Mouse (Mus musculus): ENCODE measurements around the gene Fut9. TPM values are rescaled to one million over a fixed set of nuclear protein-coding genes. Genes with fewer than 3 reads are reported as not detected.

Fut9 gene
- polyA plus RNA-seq, 1 experiment: not detected

- WGBS: 73% methylated on average over 3 of the region's 3 CpGs
- no peak for DNase-seq (ENCODE audit: low read depth, low spot score)
Observed at GRCm38 (mm10) chr4:25651902-25652301, 148.1 kb downstream of the Fut9 start.

- WGBS: 64% methylated on average over 2 of the region's 2 CpGs
Observed at GRCm38 (mm10) chr4:25648107-25648506, 151.9 kb downstream of the Fut9 start.

GRCm38 (mm10) chr4:25647593-25647992 is 152.5 kb downstream of the Fut9 start:
- DNase-seq (ENCODE audit: low read depth, low spot score): no peak
- WGBS: 45% methylated on average over 1 of the region's 1 CpGs

More at GRCm38 (mm10) chr4:25648107-25648506, 151.9 kb downstream of the Fut9 start:
- no peak for DNase-seq (ENCODE audit: low read depth, low spot score)

GRCm38 (mm10) chr4:25645580-25645979 is 154.5 kb downstream of the Fut9 start:
- 57% methylated on average over 2 of the region's 2 CpGs for WGBS
- DNase-seq (ENCODE audit: low read depth, low spot score): no peak

- 80% methylated on average over 4 of the region's 4 CpGs for WGBS
- no peak for DNase-seq (ENCODE audit: low read depth, low spot score)
Observed at GRCm38 (mm10) chr4:25641993-25642392, 158.1 kb downstream of the Fut9 start.

GRCm38 (mm10) chr4:25633262-25633661 is 166.8 kb downstream of the Fut9 start:
- no peak for DNase-seq (ENCODE audit: low read depth, low spot score)
- 65% methylated on average over 2 of the region's 2 CpGs for WGBS

GRCm38 (mm10) chr4:25628113-25628512 is 171.9 kb downstream of the Fut9 start:
- DNase-seq (ENCODE audit: low read depth, low spot score): no peak
- 70% methylated on average over 5 of the region's 5 CpGs for WGBS

- no peak for DNase-seq (ENCODE audit: low read depth, low spot score)
- WGBS: 94% methylated on average over 9 of the region's 9 CpGs
Observed at GRCm38 (mm10) chr4:25627467-25627866, 172.6 kb downstream of the Fut9 start.

GRCm38 (mm10) chr4:25627039-25627438 is 173.0 kb downstream of the Fut9 start:
- no peak for DNase-seq (ENCODE audit: low read depth, low spot score)
- WGBS: 31% methylated on average over 1 of the region's 1 CpGs

- 88% methylated on average over 2 of the region's 2 CpGs for WGBS
- DNase-seq (ENCODE audit: low read depth, low spot score): no peak
Observed at GRCm38 (mm10) chr4:25623176-25623575, 176.9 kb downstream of the Fut9 start.

- DNase-seq (ENCODE audit: low read depth, low spot score): no peak
- WGBS: 77% methylated on average over 4 of the region's 4 CpGs
Observed at GRCm38 (mm10) chr4:25617301-25617700, 182.7 kb downstream of the Fut9 start.

GRCm38 (mm10) chr4:25613426-25613825 is 186.6 kb downstream of the Fut9 start:
- WGBS: 85% methylated on average over 5 of the region's 5 CpGs
- DNase-seq (ENCODE audit: low read depth, low spot score): no peak

- WGBS: 30% methylated on average over 2 of the region's 2 CpGs
- DNase-seq (ENCODE audit: low read depth, low spot score): no peak
Observed at GRCm38 (mm10) chr4:25610481-25610880, 189.6 kb downstream of the Fut9 start.

GRCm38 (mm10) chr4:25593218-25593617 is 206.8 kb downstream of the Fut9 start:
- no peak for DNase-seq (ENCODE audit: low read depth, low spot score)
- 77% methylated on average over 4 of the region's 4 CpGs for WGBS
